Mouse (Mus musculus): Measurements from ENCODE around the gene Megf6. TPM values are rescaled to one million over a fixed set of nuclear protein-coding genes. Genes with fewer than 3 reads are reported as not detected.

Megf6 gene
- total and polyA plus RNA-seq, 2 experiments from 2014 or later: 12.9 to 79.8 TPM

GRCm38 (mm10) chr4:154252537-154253255, 82.2 kb downstream of the Megf6 start:
- Histone ChIP-seq H3K27ac (ENCODE audit: low read depth) (no peak overlapping the region), H3K9me3 (replicated peaks; ENCODE audit: control insufficient read depth, low read length) (no peaks in the 10 kb centered on the region), H3K36me3 (replicated peaks; ENCODE audit: control insufficient read depth, insufficient read depth, low read length) (no peaks in the 10 kb centered on the region), H3K27me3 (ENCODE audit: control insufficient read depth, insufficient read depth, low read length) (0 out of 2 replicates have a peak, but pooled peaks cover 2% of the 10 kb centered on the region), H3K4me2 (ENCODE audit: low read depth, low read length) (no peak overlapping the region), H3K9ac (replicated peaks; ENCODE audit: low read depth, low read length) (no peak overlapping the region), H3K4me3 (ENCODE audit: low read depth, low read length) (no peak overlapping the region), H3K4me1 (ENCODE audit: control insufficient read depth, insufficient read depth) (no peaks in the 10 kb centered on the region)
- TF ChIP-seq EP300 (IDR thresholded peaks at IDR 0.05; ENCODE audit: low read depth) (no peak), CTCF (IDR thresholded peaks at IDR 0.05; ENCODE audit: low read depth) (no peak)
- 84% methylated on average over 20 of the region's 20 CpGs for WGBS
- DNase-seq (ENCODE audit: low spot score) (no peak), ATAC-seq (ENCODE audit: insufficient read depth, low read depth) (no peak)

DNA sequence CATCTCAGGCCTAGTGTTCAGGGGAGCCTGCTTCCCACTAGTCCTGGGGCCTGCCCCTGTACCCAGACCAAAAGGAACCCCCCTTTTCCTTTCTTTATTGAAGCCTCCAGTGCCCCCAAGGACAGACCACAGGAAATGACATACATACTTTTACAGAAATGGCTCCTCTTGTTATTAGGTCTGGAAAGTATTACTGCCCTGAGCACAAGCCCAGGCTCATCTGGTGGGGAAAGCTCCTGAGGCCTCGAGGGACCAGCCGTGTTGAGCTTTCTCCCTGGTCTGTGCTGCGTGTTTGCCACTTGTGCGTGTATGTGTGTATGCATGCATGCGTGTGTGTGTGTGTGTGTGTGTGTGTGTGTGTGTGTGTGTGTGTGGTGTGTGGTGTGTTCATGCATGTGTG, 90.2 kb downstream of the Megf6 start:
- no peak for ATAC-seq (ENCODE audit: insufficient read depth, low read depth)
- WGBS: 80% methylated on average over 5 of the region's 5 CpGs
- no peak overlapping the region for H3K4me2 ChIP-seq (ENCODE audit: low read depth, low read length)
- H3K36me3 ChIP-seq (replicated peaks; ENCODE audit: control insufficient read depth, insufficient read depth, low read length): no peaks in the 10 kb centered on the region
- H3K4me3 ChIP-seq (ENCODE audit: low read depth, low read length): no peak overlapping the region
- no peak overlapping the region for H3K27ac ChIP-seq (ENCODE audit: low read depth)
- DNase-seq (ENCODE audit: low spot score): no peak
- no peak overlapping the region for H3K9ac ChIP-seq (replicated peaks; ENCODE audit: low read depth, low read length)
- no peaks in the 10 kb centered on the region for H3K27me3 ChIP-seq (ENCODE audit: control insufficient read depth, insufficient read depth, low read length)
- no peaks in the 10 kb centered on the region for H3K9me3 ChIP-seq (replicated peaks; ENCODE audit: control insufficient read depth, low read length)
- H3K4me1 ChIP-seq (ENCODE audit: control insufficient read depth, insufficient read depth): no peaks in the 10 kb centered on the region
- no peak for TF ChIP-seq EP300 (IDR thresholded peaks at IDR 0.05; ENCODE audit: low read depth)
- no peak for TF ChIP-seq CTCF (IDR thresholded peaks at IDR 0.05; ENCODE audit: low read depth)

- Histone ChIP-seq H3K4me3 (ENCODE audit: low read depth, low read length) (no peak overlapping the region), H3K36me3 (replicated peaks; ENCODE audit: control insufficient read depth, insufficient read depth, low read length) (no peaks in the 10 kb centered on the region), H3K4me1 (ENCODE audit: control insufficient read depth, insufficient read depth) (no peaks in the 10 kb centered on the region), H3K27ac (ENCODE audit: low read depth) (no peak overlapping the region), H3K4me2 (ENCODE audit: low read depth, low read length) (no peak overlapping the region), H3K27me3 (ENCODE audit: control insufficient read depth, insufficient read depth, low read length) (no peaks in the 10 kb centered on the region), H3K9ac (replicated peaks; ENCODE audit: low read depth, low read length) (no peak overlapping the region), H3K9me3 (replicated peaks; ENCODE audit: control insufficient read depth, low read length) (no peaks in the 10 kb centered on the region)
- no peak for DNase-seq (ENCODE audit: low spot score)
- 45% methylated on average over 4 of the region's 4 CpGs for WGBS
- TF ChIP-seq EP300 (IDR thresholded peaks at IDR 0.05; ENCODE audit: low read depth) (no peak), CTCF (IDR thresholded peaks at IDR 0.05; ENCODE audit: low read depth) (no peak)
- 0 out of 2 replicates have a peak, but pooled peaks have one; percentile 28 for ATAC-seq (ENCODE audit: insufficient read depth, low read depth)
Observed at GRCm38 (mm10) chr4:154262071-154262470, 91.5 kb downstream of the Megf6 start.

DNA sequence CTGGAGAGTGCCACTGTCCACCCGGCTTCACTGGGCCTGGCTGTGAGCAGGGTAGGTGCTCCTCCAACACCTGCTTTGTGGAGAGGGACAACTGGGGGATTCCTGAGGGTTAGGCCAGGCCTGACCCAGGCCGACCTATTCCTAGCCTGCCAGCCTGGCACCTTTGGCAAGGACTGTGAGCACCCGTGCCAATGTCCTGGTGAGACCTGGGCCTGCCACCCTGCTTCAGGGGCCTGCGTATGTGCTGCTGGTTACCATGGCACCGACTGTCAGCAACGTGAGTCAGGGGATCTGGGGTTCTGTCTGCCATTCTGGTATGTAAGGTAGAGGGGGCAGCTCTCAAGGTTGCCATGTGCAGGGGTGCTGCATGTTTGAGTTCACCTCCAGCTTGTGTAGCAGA, 97.0 kb downstream of the Megf6 start:
- Histone ChIP-seq H3K9me3 (replicated peaks; ENCODE audit: control insufficient read depth, low read length) (no peaks in the 10 kb centered on the region), H3K27me3 (ENCODE audit: control insufficient read depth, insufficient read depth, low read length) (no peaks in the 10 kb centered on the region), H3K36me3 (replicated peaks; ENCODE audit: control insufficient read depth, insufficient read depth, low read length) (no peaks in the 10 kb centered on the region), H3K4me1 (ENCODE audit: control insufficient read depth, insufficient read depth) (no peaks in the 10 kb centered on the region), H3K27ac (ENCODE audit: low read depth) (no peak overlapping the region), H3K9ac (replicated peaks; ENCODE audit: low read depth, low read length) (no peak overlapping the region), H3K4me3 (ENCODE audit: low read depth, low read length) (no peak overlapping the region), H3K4me2 (ENCODE audit: low read depth, low read length) (no peak overlapping the region)
- no peak for ATAC-seq (ENCODE audit: insufficient read depth, low read depth)
- WGBS: 76% methylated on average over 6 of the region's 6 CpGs
- TF ChIP-seq EP300 (IDR thresholded peaks at IDR 0.05; ENCODE audit: low read depth) (no peak), CTCF (IDR thresholded peaks at IDR 0.05; ENCODE audit: low read depth) (no peak)
- DNase-seq (ENCODE audit: low spot score): no peak

DNA sequence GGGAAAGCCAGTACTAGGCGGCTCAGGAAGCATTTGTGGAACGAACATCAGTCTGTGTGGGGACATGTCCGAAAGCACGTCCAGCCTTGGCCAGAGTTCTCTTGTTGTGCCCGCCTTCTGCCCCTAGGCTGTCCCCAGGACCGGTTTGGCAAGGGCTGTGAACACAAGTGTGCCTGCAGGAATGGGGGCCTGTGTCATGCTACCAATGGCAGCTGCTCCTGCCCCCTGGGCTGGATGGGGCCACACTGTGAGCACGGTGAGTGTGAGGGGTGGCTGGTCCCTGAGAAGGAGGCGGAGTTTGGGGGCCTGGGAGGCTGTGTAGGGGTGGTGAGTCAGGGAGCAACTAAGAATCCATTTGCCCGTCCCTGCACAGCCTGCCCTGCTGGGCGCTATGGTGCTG, 99.0 kb downstream of the Megf6 start:
- Histone ChIP-seq H3K4me3 (ENCODE audit: low read depth, low read length) (no peak overlapping the region), H3K4me1 (ENCODE audit: control insufficient read depth, insufficient read depth) (no peaks in the 10 kb centered on the region), H3K9ac (replicated peaks; ENCODE audit: low read depth, low read length) (no peak overlapping the region), H3K27ac (ENCODE audit: low read depth) (no peak overlapping the region), H3K4me2 (ENCODE audit: low read depth, low read length) (no peak overlapping the region), H3K27me3 (ENCODE audit: control insufficient read depth, insufficient read depth, low read length) (no peaks in the 10 kb centered on the region), H3K36me3 (replicated peaks; ENCODE audit: control insufficient read depth, insufficient read depth, low read length) (0 out of 2 replicates have a peak, but pooled peaks cover 5% of the 10 kb centered on the region), H3K9me3 (replicated peaks; ENCODE audit: control insufficient read depth, low read length) (no peaks in the 10 kb centered on the region)
- 50% methylated on average over 10 of the region's 10 CpGs for whole genome bisulfite sequencing
- no peak for TF ChIP-seq CTCF (IDR thresholded peaks at IDR 0.05; ENCODE audit: low read depth)
- no peak for TF ChIP-seq EP300 (IDR thresholded peaks at IDR 0.05; ENCODE audit: low read depth)
- 0 out of 2 replicates have a peak, but pooled peaks have one; percentile 19 for ATAC-seq (ENCODE audit: insufficient read depth, low read depth)
- no peak for DNase-seq (ENCODE audit: low spot score)

- ATAC-seq (ENCODE audit: insufficient read depth, low read depth): peak; percentile 27; the same call in 1 of the 2 replicates
- H3K27ac ChIP-seq (ENCODE audit: low read depth): no peak overlapping the region
- no peaks in the 10 kb centered on the region for H3K4me1 ChIP-seq (ENCODE audit: control insufficient read depth, insufficient read depth)
- DNase-seq (ENCODE audit: low spot score): peak; percentile 34
- H3K4me3 ChIP-seq (ENCODE audit: low read depth, low read length): no peak overlapping the region
- 52% methylated on average over 3 of the region's 3 CpGs for WGBS
- TF ChIP-seq CTCF (IDR thresholded peaks at IDR 0.05; ENCODE audit: low read depth) (peak; percentile 76), EP300 (IDR thresholded peaks at IDR 0.05; ENCODE audit: low read depth) (no peak)
- no peak overlapping the region for H3K9ac ChIP-seq (replicated peaks; ENCODE audit: low read depth, low read length)
- no peaks in the 10 kb centered on the region for H3K9me3 ChIP-seq (replicated peaks; ENCODE audit: control insufficient read depth, low read length)
- H3K4me2 ChIP-seq (ENCODE audit: low read depth, low read length): no peak overlapping the region
- no peaks in the 10 kb centered on the region for H3K27me3 ChIP-seq (ENCODE audit: control insufficient read depth, insufficient read depth, low read length)
- H3K36me3 ChIP-seq (replicated peaks; ENCODE audit: control insufficient read depth, insufficient read depth, low read length): 0 out of 2 replicates have a peak, but pooled peaks cover 5% of the 10 kb centered on the region
Observed at GRCm38 (mm10) chr4:154273000-154273399, 102.5 kb downstream of the Megf6 start.
